Mouse (Mus musculus): ENCODE data around the gene Efcc1. TPM values are rescaled to one million over a fixed set of nuclear protein-coding genes. Genes with fewer than 3 reads are reported as not detected.

Gene Efcc1
- total RNA-seq (2015) = 0.39 TPM in 1 of 2 replicates, not detected in the other
- total RNA-seq (2017) = not detected in 2 replicates

GRCm38 (mm10) chr6:87730591-87731462, at the start of gene Efcc1:
Efcc1 (plus strand) TSS chr6:87730869.
- ATAC-seq (ENCODE audit: poor library complexity, severe bottlenecking) = no peak

- ATAC-seq (ENCODE audit: poor library complexity, severe bottlenecking) = no peak
These were observed 34.7 kb upstream of the Efcc1 start for GRCm38 (mm10) chr6:87695947-87696346.

GRCm38 (mm10) chr6:87696544-87696943, 34.1 kb upstream of the Efcc1 start:
- ATAC-seq (ENCODE audit: poor library complexity, severe bottlenecking) = no peak

- ATAC-seq (ENCODE audit: poor library complexity, severe bottlenecking) = no peak
These were observed 24.4 kb upstream of the Efcc1 start for GRCm38 (mm10) chr6:87706246-87706645.

GRCm38 (mm10) chr6:87712311-87712710, 18.4 kb upstream of the Efcc1 start:
- ATAC-seq (ENCODE audit: poor library complexity, severe bottlenecking) = no peak

- ATAC-seq (ENCODE audit: poor library complexity, severe bottlenecking) = no peak
These were observed 16.6 kb upstream of the Efcc1 start for GRCm38 (mm10) chr6:87714091-87714490.

- ATAC-seq (ENCODE audit: poor library complexity, severe bottlenecking) = no peak
These were observed 8.0 kb upstream of the Efcc1 start for GRCm38 (mm10) chr6:87722631-87723030.

GRCm38 (mm10) chr6:87725267-87725912, 5.3 kb upstream of the Efcc1 start:
- ATAC-seq (ENCODE audit: poor library complexity, severe bottlenecking) = no peak

GRCm38 (mm10) chr6:87728102-87728501, 2.6 kb upstream of the Efcc1 start:
- ATAC-seq (ENCODE audit: poor library complexity, severe bottlenecking) = no peak

GRCm38 (mm10) chr6:87730141-87730540, 528 bp upstream of the Efcc1 start:
- ATAC-seq (ENCODE audit: poor library complexity, severe bottlenecking) = no peak

GRCm38 (mm10) chr6:87731463-87732095, 910 bp downstream of the Efcc1 start:
- no peak for ATAC-seq (ENCODE audit: poor library complexity, severe bottlenecking)

GRCm38 (mm10) chr6:87732151-87733011, 1.7 kb downstream of the Efcc1 start:
- ATAC-seq (ENCODE audit: poor library complexity, severe bottlenecking) = no peak

GRCm38 (mm10) chr6:87733131-87733930, 2.7 kb downstream of the Efcc1 start:
- no peak for ATAC-seq (ENCODE audit: poor library complexity, severe bottlenecking)

- ATAC-seq (ENCODE audit: poor library complexity, severe bottlenecking) = no peak
These were observed 3.5 kb downstream of the Efcc1 start for GRCm38 (mm10) chr6:87734136-87734535.

- no peak for ATAC-seq (ENCODE audit: poor library complexity, severe bottlenecking)
These were observed 6.3 kb downstream of the Efcc1 start for GRCm38 (mm10) chr6:87736923-87737322.

- no peak for ATAC-seq (ENCODE audit: poor library complexity, severe bottlenecking)
These were observed 7.4 kb downstream of the Efcc1 start for GRCm38 (mm10) chr6:87737921-87738626.

GRCm38 (mm10) chr6:87739898-87740297, 9.2 kb downstream of the Efcc1 start:
- no peak for ATAC-seq (ENCODE audit: poor library complexity, severe bottlenecking)

GRCm38 (mm10) chr6:87740496-87740895, 9.8 kb downstream of the Efcc1 start:
- 0 out of 2 replicates have a peak, but pooled peaks have one; percentile 36 for ATAC-seq (ENCODE audit: poor library complexity, severe bottlenecking)

- ATAC-seq (ENCODE audit: poor library complexity, severe bottlenecking) = no peak
These were observed 11.3 kb downstream of the Efcc1 start for GRCm38 (mm10) chr6:87741978-87742377.

Measured in megakaryocyte, adult 5-6 weeks (primary cell).